Mouse (Mus musculus) CH12.LX (cell line): ENCODE measurements around the gene Abhd11. TPM values are rescaled to one million over a fixed set of nuclear protein-coding genes. Genes with fewer than 3 reads are reported as not detected.

Experiments used
- DNase-seq: peaks from one replicate; pipeline ENCODE4 v3.0.0-alpha.2; 2013; ENCODE audit errors: extremely low read depth
- H3K27ac ChIP-seq: 2 replicates; pipeline ENCODE4 v1.5.1; 2012; ENCODE audit warnings: low read depth, mild to moderate bottlenecking, control low read depth, moderate library complexity; ENCODE audit not compliant: insufficient read depth
- H3K27me3 ChIP-seq: replicated peaks from 2 replicates; pipeline ENCODE3; 2012; ENCODE audit warnings: inconsistent platforms
- H3K36me3 ChIP-seq, 2 experiments: replicated peaks in 1 of 2; 2 replicates each; pipeline versions ENCODE3 to v1.6.1; 2012; ENCODE audit warnings: inconsistent platforms in 1 of 2, low read length in 1 of 2, mild to moderate bottlenecking in 1 of 2, mixed read lengths in 1 of 2, moderate library complexity in 1 of 2; ENCODE audit not compliant: control insufficient read depth in 1 of 2, insufficient read depth in 1 of 2
- H3K4me1 ChIP-seq, 2 experiments: 2 replicates each; pipeline ENCODE4 v1.6.1; 2012; ENCODE audit warnings: inconsistent platforms in 1 of 2, moderate library complexity in 1 of 2; ENCODE audit not compliant: insufficient read depth in 2 of 2, control insufficient read depth in 1 of 2
- H3K4me2 ChIP-seq: 2 replicates; pipeline ENCODE4 v1.6.1; 2012; ENCODE audit warnings: low read depth, mild to moderate bottlenecking, control low read depth; ENCODE audit not compliant: poor library complexity, insufficient read depth, severe bottlenecking
- H3K4me3 ChIP-seq, 3 experiments: fragments of 150-350 bp in 1 of 3; sonication (generic) in 1 of 3; replicated peaks in 1 of 3; 2 replicates each; pipeline versions ENCODE3 to v1.5.1; 2011 to 2012; ENCODE audit warnings: low read depth in 2 of 3, low read length in 2 of 3, mild to moderate bottlenecking in 2 of 3, moderate library complexity in 2 of 3, control low read depth in 1 of 3, improper control_type of control experiment in 1 of 3, inconsistent platforms in 1 of 3, mixed read lengths in 1 of 3; ENCODE audit not compliant: poor library complexity in 1 of 3
- H3K79me2 ChIP-seq: replicated peaks from 2 replicates; pipeline ENCODE4 v1.6.1; 2012; ENCODE audit warnings: mild to moderate bottlenecking, moderate library complexity; ENCODE audit not compliant: control insufficient read depth, poor library complexity, insufficient read depth, severe bottlenecking; ENCODE audit errors: extremely low read depth
- H3K9ac ChIP-seq: 2 replicates; pipeline ENCODE4 v1.6.1; 2012; ENCODE audit warnings: low read depth, mild to moderate bottlenecking, control low read depth, moderate library complexity; ENCODE audit not compliant: insufficient read depth
- H3K9me3 ChIP-seq: replicated peaks from 2 replicates; pipeline ENCODE3; 2012; ENCODE audit warnings: low read length, inconsistent platforms, mixed read lengths
- CHD1 ChIP-seq: IDR thresholded peaks from 2 replicates; pipeline ENCODE4 v1.6.1; 2012; ENCODE audit warnings: low read depth, low read length, improper control_type of control experiment, inconsistent platforms
- CHD2 ChIP-seq: IDR thresholded peaks from 2 replicates; pipeline ENCODE4 v1.6.1; 2011; ENCODE audit warnings: low read length, improper control_type of control experiment
- CTCF ChIP-seq, 2 experiments: IDR thresholded peaks in 1 of 2; conservative IDR thresholded peaks in 1 of 2; 2 replicates each; pipeline ENCODE4 v1.5.1; 2011 to 2012; ENCODE audit warnings: low read depth in 2 of 2, low read length in 2 of 2, improper control_type of control experiment in 1 of 2, inconsistent platforms in 1 of 2, mild to moderate bottlenecking in 1 of 2, moderate library complexity in 1 of 2
- E2F4 ChIP-seq: IDR thresholded peaks from 2 replicates; pipeline ENCODE4 v1.6.1; 2011; ENCODE audit warnings: low read depth, low read length, improper control_type of control experiment; ENCODE audit not compliant: insufficient replicate concordance
- ELF1 ChIP-seq: IDR thresholded peaks from 2 replicates; pipeline ENCODE4 v1.6.1; 2014; ENCODE audit warnings: low read depth, mild to moderate bottlenecking, inconsistent platforms, low read length, improper control_type of control experiment
- EP300 ChIP-seq: IDR thresholded peaks from 2 replicates; pipeline ENCODE4 v1.6.1; 2011; ENCODE audit warnings: low read length, improper control_type of control experiment
- GABPA ChIP-seq: IDR thresholded peaks from 2 replicates; pipeline ENCODE4 v1.6.1; 2012; ENCODE audit warnings: low read depth, low read length, improper control_type of control experiment, inconsistent platforms; ENCODE audit not compliant: insufficient replicate concordance
- IRF4 ChIP-seq: IDR thresholded peaks from 2 replicates; pipeline ENCODE4 v1.6.1; 2014; ENCODE audit warnings: low read depth, mild to moderate bottlenecking, inconsistent platforms, low read length, improper control_type of control experiment
- JUN ChIP-seq: IDR thresholded peaks from 2 replicates; pipeline ENCODE4 v1.6.1; 2011; ENCODE audit warnings: low read depth, mild to moderate bottlenecking, low read length, improper control_type of control experiment, moderate library complexity; ENCODE audit not compliant: insufficient read depth
- JUND ChIP-seq: conservative IDR thresholded peaks from 2 replicates; pipeline ENCODE4 v1.6.1; 2011; ENCODE audit warnings: low read depth, low read length, improper control_type of control experiment
- MAFK ChIP-seq: IDR thresholded peaks from 2 replicates; pipeline ENCODE4 v1.6.1; 2011; ENCODE audit warnings: low read length, improper control_type of control experiment; ENCODE audit not compliant: insufficient replicate concordance
- MAX ChIP-seq: IDR thresholded peaks from 2 replicates; pipeline ENCODE4 v1.6.1; 2011; ENCODE audit warnings: low read length, improper control_type of control experiment
- MAZ ChIP-seq: IDR thresholded peaks from 2 replicates; pipeline ENCODE4 v1.6.1; 2012; ENCODE audit warnings: low read depth, mild to moderate bottlenecking, inconsistent platforms, low read length, improper control_type of control experiment, moderate library complexity
- MEF2A ChIP-seq: IDR thresholded peaks from 2 replicates; pipeline ENCODE4 v1.6.1; 2014; ENCODE audit warnings: low read depth, mild to moderate bottlenecking, inconsistent platforms, low read length, improper control_type of control experiment, borderline replicate concordance
- MXI1 ChIP-seq: IDR thresholded peaks from 2 replicates; pipeline ENCODE4 v1.6.1; 2011; ENCODE audit warnings: mild to moderate bottlenecking, low read depth, low read length, improper control_type of control experiment
- MYC ChIP-seq: IDR thresholded peaks from 2 replicates; pipeline ENCODE4 v1.6.1; 2011; ENCODE audit warnings: low read depth, mild to moderate bottlenecking, improper control_type of control experiment, low read length
- NELFE ChIP-seq: IDR thresholded peaks from 2 replicates; pipeline ENCODE4 v1.6.1; 2011; ENCODE audit warnings: low read depth, low read length, improper control_type of control experiment
- NRF1 ChIP-seq: IDR thresholded peaks from 2 replicates; pipeline ENCODE4 v1.6.1; 2014; ENCODE audit warnings: low read depth, mild to moderate bottlenecking, inconsistent platforms, low read length, improper control_type of control experiment, moderate library complexity
- PAX5 ChIP-seq: IDR thresholded peaks from 2 replicates; pipeline ENCODE4 v1.6.1; 2012; ENCODE audit warnings: low read length, inconsistent platforms, mixed read lengths
- POLR2A ChIP-seq: IDR thresholded peaks from 2 replicates; pipeline ENCODE4 v1.6.1; 2011; ENCODE audit warnings: low read depth, mild to moderate bottlenecking, improper control_type of control experiment, low read length
- POLR2AphosphoS2 ChIP-seq: IDR thresholded peaks from 2 replicates; pipeline ENCODE4 v1.6.1; 2011; ENCODE audit warnings: low read depth, low read length, improper control_type of control experiment
- RAD21 ChIP-seq: IDR thresholded peaks from 2 replicates; pipeline ENCODE4 v1.6.1; 2011; ENCODE audit warnings: low read depth, mild to moderate bottlenecking, low read length, improper control_type of control experiment, moderate library complexity
- TCF12 ChIP-seq: IDR thresholded peaks from 2 replicates; pipeline ENCODE4 v1.6.1; 2014; ENCODE audit warnings: low read depth, mild to moderate bottlenecking, inconsistent platforms, low read length, improper control_type of control experiment
- UBTF ChIP-seq: IDR thresholded peaks from 2 replicates; pipeline ENCODE4 v1.6.1; 2012; ENCODE audit warnings: low read depth, mild to moderate bottlenecking, inconsistent platforms, low read length, improper control_type of control experiment, moderate library complexity
- USF2 ChIP-seq: conservative IDR thresholded peaks from 2 replicates; pipeline ENCODE4 v1.6.1; 2011; ENCODE audit warnings: low read depth, low read length, improper control_type of control experiment
- ZMIZ1 ChIP-seq: IDR thresholded peaks from 2 replicates; pipeline ENCODE4 v1.6.1; 2012; ENCODE audit warnings: low read depth, mild to moderate bottlenecking, inconsistent platforms, low read length, improper control_type of control experiment
- ZNF384 ChIP-seq: IDR thresholded peaks from 2 replicates; pipeline ENCODE4 v1.6.1; 2012; ENCODE audit warnings: low read depth, low read length, improper control_type of control experiment, inconsistent platforms
- dilution Hi-C: fragments of 300-500 bp; cut with MboI; formaldehyde crosslinking; loops from 2 replicates; pipeline ENCODE4 v1.14.3; 2020; ENCODE audit warnings: low sequenced_read_pairs; ENCODE audit not compliant: extremely low pct_unique_long_range_greater_than_20kb, extremely low pct_ligation_motif_present
- in situ Hi-C: fragments of 300-500 bp; cut with MboI; formaldehyde crosslinking; loops from 3 replicates; pipeline ENCODE4 v1.14.3; 2019; ENCODE audit warnings: low sequenced_read_pairs, low pct_ligation_motif_present, low pct_unique_long_range_greater_than_20kb, mixed read lengths
- polyA plus RNA-seq: library from polyadenylated mRNA; unstranded; fragments of >175 nt; gene quantifications from 2 replicates; pipeline ENCODE4 v1.2.1, GENCODE M21; 2012; ENCODE audit warnings: low read depth; ENCODE audit not compliant: insufficient read length
- total RNA-seq, 2 experiments: library from RNA; depleted of rRNA; stranded (reverse); fragments of 300-350 nt in 1 of 2; fragments of >200 nt in 1 of 2; gene quantifications; 2 replicates each; pipeline ENCODE4 v1.2.3; 2012 to 2014

Gene Abhd11
- total and polyA plus RNA-seq, 3 experiments, result 32.1 to 36.6 (median 36.0) TPM

GRCm38 (mm10) chr5:135037946-135038345 is 29.0 kb downstream of the Abhd11 start:
- no peak overlapping the region for H3K4me3 ChIP-seq
- TF ChIP-seq E2F4, result no peak
- TF ChIP-seq MYC, result no peak
- TF ChIP-seq MAZ, result no peak
- no peak for TF ChIP-seq ELF1
- TF ChIP-seq JUN, result no peak
- TF ChIP-seq IRF4, result no peak
- TF ChIP-seq POLR2AphosphoS2, result no peak
- TF ChIP-seq NELFE, result no peak
- no peak for TF ChIP-seq ZMIZ1
- TF ChIP-seq MAFK, result no peak
- TF ChIP-seq JUND, result no peak
- TF ChIP-seq POLR2A, result no peak
- TF ChIP-seq MAX, result no peak
- no peak for TF ChIP-seq USF2
- TF ChIP-seq CTCF (conservative IDR thresholded peaks at IDR 0.05 in 1 of 2, IDR thresholded peaks at IDR 0.05 in 1 of 2; ENCODE audit: low read depth in 2 of 2, low read length in 2 of 2), result no peak
- no peak for TF ChIP-seq CHD1
- TF ChIP-seq TCF12, result no peak
- TF ChIP-seq PAX5, result no peak
- H3K36me3 ChIP-seq, result peaks cover 0 to 49% of the 10 kb centered on the region in 2 experiments
- no peak overlapping the region for H3K4me2 ChIP-seq
- H3K79me2 ChIP-seq, result no peaks in the 10 kb centered on the region
- in situ Hi-C loops, result no loop called here
- no peaks in the 10 kb centered on the region for H3K27me3 ChIP-seq
- dilution Hi-C loops, result no loop called here
- no peak for DNase-seq
- H3K27ac ChIP-seq, result no peak overlapping the region
- peaks cover 7% of the 10 kb centered on the region for H3K9me3 ChIP-seq
- H3K4me1 ChIP-seq, result 0 out of 4 replicates have a peak, but pooled peaks cover 0 to 2% of the 10 kb centered on the region in 2 experiments
- H3K9ac ChIP-seq, result no peak overlapping the region

- H3K4me1 ChIP-seq, result 0 out of 4 replicates have a peak, but pooled peaks cover 0 to 2% of the 10 kb centered on the region in 2 experiments
- in situ Hi-C loops, result no loop called here
- H3K27me3 ChIP-seq, result no peaks in the 10 kb centered on the region
- peaks cover 3% of the 10 kb centered on the region for H3K9me3 ChIP-seq
- TF ChIP-seq ELF1 (no peak), MAX (no peak), IRF4 (no peak), MXI1 (no peak), ZNF384 (no peak), CHD2 (no peak), MAZ (no peak), JUND (no peak), E2F4 (no peak), MEF2A (no peak), GABPA (no peak), ZMIZ1 (no peak), USF2 (no peak), RAD21 (no peak), CHD1 (no peak), NRF1 (no peak), UBTF (no peak), NELFE (no peak), EP300 (no peak)
- H3K79me2 ChIP-seq, result no peaks in the 10 kb centered on the region
- no peak for DNase-seq
- H3K36me3 ChIP-seq, result peaks cover 0 to 48% of the 10 kb centered on the region in 2 experiments
- H3K27ac ChIP-seq, result no peak overlapping the region
- H3K9ac ChIP-seq, result no peak overlapping the region
- no peak overlapping the region for H3K4me3 ChIP-seq
- dilution Hi-C loops, result no loop called here
- no peak overlapping the region for H3K4me2 ChIP-seq
Observed at GRCm38 (mm10) chr5:135039541-135039940, 30.6 kb downstream of the Abhd11 start.
